Mouse (Mus musculus) regulatory T cell (primary cell): Measurements from ENCODE around the gene Pced1a.

Experiments
- in situ Hi-C: fragments of 300-600 bp; cut with MboI, MseI; formaldehyde crosslinking; loops from one replicate; pipeline ENCODE4 v1.15.1; 2025; ENCODE audit warnings: high pct_unique_total_duplicates

Pced1a gene

GRCm38 (mm10) chr2:130424126-130424853 lies at the start of gene Pced1a, which contains the start of gene Vps16:
TSS of gene Pced1a (minus strand) at chr2:130424701.
TSS of gene Vps16 (plus strand) at chr2:130424339.
- in situ Hi-C loops = no loop called here

DNA sequence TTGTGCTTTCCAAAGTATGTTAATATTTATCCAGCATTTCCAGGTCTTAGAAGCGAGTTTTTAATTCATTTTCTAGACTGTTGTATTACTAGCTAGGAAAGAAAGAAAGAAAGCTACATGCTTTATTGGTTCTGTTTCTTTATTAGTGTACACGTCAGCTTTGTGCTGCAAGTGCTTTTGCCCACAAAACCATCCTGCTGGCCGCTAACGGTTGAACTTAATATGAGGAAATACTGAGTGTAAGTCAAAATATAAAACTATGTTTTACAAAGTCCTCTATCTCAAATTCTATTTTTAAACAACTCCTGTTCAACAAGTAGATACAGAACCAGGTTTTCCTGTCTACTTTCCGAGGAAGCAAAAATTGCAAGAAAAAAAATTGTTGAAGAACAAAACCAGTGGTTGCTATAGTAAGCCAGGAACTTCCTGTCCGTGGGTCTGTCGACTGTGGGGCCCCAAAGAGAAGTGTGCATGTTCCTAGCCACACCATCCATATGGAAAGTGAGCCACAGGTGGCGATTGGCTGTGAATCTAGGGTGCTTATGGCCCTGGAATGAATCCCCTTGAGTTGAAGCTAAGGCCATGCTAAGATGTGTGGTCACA lies 48.5 kb upstream of the Pced1a start:
- in situ Hi-C loops = no loop called here

GRCm38 (mm10) chr2:130469935-130470334 lies 45.4 kb upstream of the Pced1a start:
- in situ Hi-C loops = no loop called here

GRCm38 (mm10) chr2:130469366-130469765 lies 44.9 kb upstream of the Pced1a start:
- in situ Hi-C loops = no loop called here

DNA sequence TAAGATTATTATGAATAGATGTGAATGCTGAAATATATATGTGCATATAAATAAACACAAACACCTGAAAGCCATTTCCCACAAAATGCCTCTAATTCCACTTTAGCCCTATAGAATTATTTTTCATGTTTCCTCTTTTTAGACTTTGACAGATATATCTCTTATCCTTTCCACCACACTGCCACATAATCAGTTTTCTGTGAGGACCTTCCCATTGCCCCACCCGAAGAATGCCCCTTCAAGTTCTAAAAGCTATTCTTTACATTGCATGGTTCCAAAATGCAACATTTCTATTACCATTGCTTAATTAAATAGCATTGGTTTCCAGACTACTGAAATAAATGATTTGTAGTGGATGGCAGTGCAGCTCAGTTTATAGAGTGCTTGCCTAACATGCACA lies 41.9 kb upstream of the Pced1a start:
- in situ Hi-C loops = no loop called here

DNA sequence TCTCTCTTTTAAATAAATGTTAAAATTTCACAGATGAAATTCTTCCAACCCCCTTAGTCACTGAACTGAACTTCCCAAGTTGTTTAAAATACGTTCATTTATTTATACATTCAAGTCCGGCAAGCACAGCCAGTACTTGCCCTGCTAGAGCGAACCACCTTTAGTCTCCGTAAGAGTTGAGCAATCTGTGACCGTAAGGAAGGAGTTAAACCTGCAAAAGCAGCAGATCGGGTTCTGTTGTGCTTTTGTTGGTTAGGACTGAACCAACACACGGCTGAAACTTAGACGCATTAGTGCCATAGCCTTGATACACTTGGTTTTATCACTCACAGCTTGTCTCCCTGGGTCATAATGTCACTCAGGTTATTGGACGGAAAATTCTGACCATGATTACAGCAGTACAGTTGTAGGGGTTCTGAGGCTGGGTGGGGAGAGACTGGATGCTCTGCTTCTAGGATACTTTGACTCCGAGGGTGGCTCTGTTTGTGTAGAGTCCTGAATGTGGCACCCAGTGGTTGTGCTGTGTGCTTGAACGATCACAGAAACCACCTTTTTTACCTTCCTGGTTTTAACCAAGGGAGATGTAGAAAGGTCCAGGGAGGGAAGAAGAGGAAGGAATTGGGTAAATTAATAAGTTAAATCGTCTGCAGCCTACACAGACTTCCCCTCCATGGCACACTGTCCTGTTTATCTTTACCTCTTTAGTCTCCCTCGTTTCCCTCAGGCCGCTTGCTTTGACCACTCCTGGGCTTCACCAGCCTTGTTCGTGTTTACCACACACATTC lies 37.0 kb upstream of the Pced1a start:
- in situ Hi-C loops = no loop called here

- in situ Hi-C loops = no loop called here
Observed at GRCm38 (mm10) chr2:130459576-130459975, 35.1 kb upstream of the Pced1a start.

- in situ Hi-C loops = no loop called here
Observed at GRCm38 (mm10) chr2:130457871-130458270, 33.4 kb upstream of the Pced1a start.

- in situ Hi-C loops = no loop called here
Observed at GRCm38 (mm10) chr2:130454748-130455370, 30.4 kb upstream of the Pced1a start.

GRCm38 (mm10) chr2:130453421-130453820 lies 28.9 kb upstream of the Pced1a start:
- in situ Hi-C loops = no loop called here

DNA sequence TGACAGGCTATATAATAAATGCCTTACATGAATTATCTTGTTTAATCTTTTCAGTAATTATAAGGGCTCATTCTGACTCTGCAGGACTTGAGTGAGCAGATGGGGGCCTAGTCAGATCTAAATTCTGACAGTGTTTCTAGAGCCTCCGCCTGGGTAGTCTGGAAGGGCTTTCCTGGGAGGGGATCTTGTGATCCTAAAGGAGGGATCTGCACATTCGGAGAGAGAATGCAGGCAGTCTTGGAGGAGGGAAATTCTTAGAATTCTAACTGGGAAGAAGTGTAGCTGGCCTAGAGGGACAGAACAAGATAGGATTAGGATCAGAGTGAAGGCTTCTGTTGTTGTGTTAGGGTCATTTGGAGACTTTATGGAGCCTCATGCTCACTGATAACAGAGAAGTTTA lies 27.8 kb upstream of the Pced1a start:
- in situ Hi-C loops = no loop called here

DNA sequence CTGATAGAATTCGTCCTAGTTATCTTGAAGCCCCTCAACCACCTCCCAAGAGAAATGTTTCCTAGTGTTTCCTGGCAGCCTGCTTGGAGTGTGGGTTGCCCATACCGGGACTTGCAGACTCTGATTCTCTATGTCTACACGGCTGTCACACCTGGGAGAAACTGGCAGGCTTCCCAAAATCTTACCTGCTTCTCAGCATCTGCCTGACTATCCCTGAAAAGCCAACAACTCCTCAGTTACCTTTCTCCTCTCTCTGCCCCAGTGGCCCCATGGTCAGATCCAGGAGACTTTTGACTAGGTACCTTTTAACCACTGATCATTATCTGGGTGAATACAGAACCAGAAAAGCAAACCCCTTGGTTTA lies 27.2 kb upstream of the Pced1a start:
- in situ Hi-C loops = no loop called here

- in situ Hi-C loops = no loop called here
Observed at GRCm38 (mm10) chr2:130451086-130451726, 26.7 kb upstream of the Pced1a start.

DNA sequence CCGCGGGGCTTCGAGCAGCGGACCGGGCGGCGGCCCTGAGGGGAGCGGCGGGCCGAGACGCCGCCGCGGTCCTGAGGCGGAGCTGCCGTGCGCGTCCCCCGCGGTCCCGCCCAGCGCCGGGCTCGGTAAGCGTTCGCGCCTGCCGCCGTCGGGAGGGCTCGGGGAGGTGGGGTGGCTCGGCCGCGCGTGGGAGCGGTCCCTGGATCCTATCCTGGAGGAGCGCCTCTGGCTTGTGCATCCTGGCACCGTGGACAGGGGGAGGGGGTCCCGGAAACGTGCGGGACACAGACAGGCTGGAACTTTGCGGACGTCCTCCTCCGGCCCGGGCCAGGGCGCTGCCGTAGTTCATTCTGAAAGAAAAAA lies 25.9 kb upstream of the Pced1a start:
- in situ Hi-C loops = no loop called here

- in situ Hi-C loops = loop anchor here (5.0 kb wide), 1 partner anchor 112 kb away; the partner anchor contains the start of gene Mrps26
Observed at GRCm38 (mm10) chr2:130449794-130450433, 25.4 kb upstream of the Pced1a start, which contains the start of gene Ptpra. TSS of gene Ptpra (plus strand) at chr2:130450278.

- in situ Hi-C loops = loop anchor here (5.0 kb wide), 1 partner anchor 113 kb away; the partner anchor contains the start of gene Mrps26
Observed at GRCm38 (mm10) chr2:130449021-130449793, 24.7 kb upstream of the Pced1a start.

DNA sequence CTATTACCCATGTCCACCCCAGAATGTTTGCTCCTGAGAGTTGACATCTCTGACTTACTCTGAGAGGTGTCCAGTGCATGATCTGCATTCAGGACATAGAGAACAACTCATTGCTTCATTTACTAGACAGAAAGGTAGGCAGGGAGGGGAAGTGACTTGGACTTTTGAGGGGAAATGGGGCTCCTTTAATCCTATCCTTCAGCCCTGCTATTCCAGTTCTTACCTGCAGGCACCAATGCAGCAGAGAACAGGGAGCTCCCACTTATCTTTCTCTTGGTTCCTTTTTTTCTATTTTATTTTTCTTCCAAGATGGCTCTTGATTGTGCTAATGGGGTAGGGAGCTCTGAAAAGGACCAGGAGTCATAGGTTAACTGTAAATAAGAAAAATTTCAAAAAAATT lies 23.9 kb upstream of the Pced1a start:
- in situ Hi-C loops = loop anchor here (5.0 kb wide), 1 partner anchor 114 kb away; the partner anchor contains the start of gene Mrps26

- in situ Hi-C loops = no loop called here
Observed at GRCm38 (mm10) chr2:130442162-130442561, 17.7 kb upstream of the Pced1a start.

GRCm38 (mm10) chr2:130439840-130440480 lies 15.5 kb upstream of the Pced1a start:
- in situ Hi-C loops = no loop called here

DNA sequence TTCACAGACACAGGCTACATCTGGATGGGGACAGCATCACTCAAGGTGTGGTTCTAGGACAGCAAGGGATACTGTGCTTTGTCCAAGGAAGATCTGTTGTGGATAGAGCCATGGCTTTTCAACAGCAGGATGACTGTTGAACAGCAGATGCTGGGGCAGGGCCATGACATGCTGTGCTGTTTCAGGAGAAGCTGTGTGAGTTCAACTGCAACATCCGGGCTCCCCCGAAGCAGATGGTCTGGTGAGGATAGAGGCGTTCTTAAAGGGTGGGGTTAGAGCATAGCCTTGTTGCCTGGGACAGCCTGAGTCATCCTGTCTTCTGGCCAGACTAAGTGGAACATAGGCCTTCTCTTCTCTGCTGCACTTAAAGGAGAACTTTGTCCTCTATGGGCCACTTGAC lies 14.4 kb upstream of the Pced1a start:
- in situ Hi-C loops = no loop called here
